Mouse (Mus musculus) ES-E14 (cell line): ENCODE measurements around the gene Ccl25. TPM values are rescaled to one million over a fixed set of nuclear protein-coding genes. Genes with fewer than 3 reads are reported as not detected.

Source experiments
- DNase-seq: peaks from one replicate; pipeline ENCODE4 v3.0.0-alpha.2; 2013; ENCODE audit warnings: low read depth, low spot score
- H3K27ac ChIP-seq: 2 replicates; pipeline ENCODE4 v1.5.1; 2012; ENCODE audit warnings: low read depth, mild to moderate bottlenecking, low read length, moderate library complexity, mixed read lengths; ENCODE audit not compliant: poor library complexity, insufficient read depth, severe bottlenecking
- H3K36me3 ChIP-seq: 2 replicates; pipeline ENCODE4 v1.6.1; 2012; ENCODE audit warnings: mild to moderate bottlenecking, low read length, moderate library complexity, mixed read lengths; ENCODE audit not compliant: control insufficient read depth, poor library complexity, insufficient read depth, severe bottlenecking
- H3K4me1 ChIP-seq, 2 experiments: fragments of 150-350 bp in 1 of 2; sonication (generic) in 1 of 2; 2 replicates each; pipeline ENCODE4 v1.6.1; 2012; ENCODE audit warnings: low read length in 2 of 2, mild to moderate bottlenecking in 1 of 2, mixed read lengths in 1 of 2; ENCODE audit not compliant: control insufficient read depth in 2 of 2, insufficient read depth in 2 of 2, poor library complexity in 1 of 2
- H3K4me3 ChIP-seq, 2 experiments: fragments of 150-350 bp in 1 of 2; sonication (generic) in 1 of 2; 2 replicates each; pipeline ENCODE4 v1.5.1; 2012; ENCODE audit warnings: low read length in 2 of 2, low read depth in 1 of 2, mild to moderate bottlenecking in 1 of 2, mixed read lengths in 1 of 2; ENCODE audit not compliant: insufficient read depth in 1 of 2, poor library complexity in 1 of 2, severe bottlenecking in 1 of 2
- H3K9ac ChIP-seq: 2 replicates; pipeline ENCODE4 v1.6.1; 2012; ENCODE audit warnings: low read depth, mild to moderate bottlenecking, low read length, mixed read lengths; ENCODE audit not compliant: poor library complexity, insufficient read depth, severe bottlenecking
- H3K9me3 ChIP-seq: fragments of 150-350 bp; sonication (generic); 2 replicates; pipeline ENCODE4 v1.6.1; 2012; ENCODE audit warnings: low read depth, mild to moderate bottlenecking, low read length; ENCODE audit not compliant: control insufficient read depth, insufficient read depth
- CHD2 ChIP-seq: IDR thresholded peaks from 2 replicates; pipeline ENCODE4 v1.6.1; 2014; ENCODE audit warnings: mild to moderate bottlenecking, low read depth, low read length, inconsistent platforms
- HCFC1 ChIP-seq: IDR thresholded peaks from 2 replicates; pipeline ENCODE4 v1.6.1; 2012; ENCODE audit warnings: low read length, inconsistent platforms, borderline replicate concordance; ENCODE audit not compliant: insufficient read depth
- MAFK ChIP-seq: IDR thresholded peaks from 2 replicates; pipeline ENCODE4 v1.6.1; 2014; ENCODE audit warnings: mild to moderate bottlenecking, low read depth, low read length, inconsistent platforms; ENCODE audit not compliant: insufficient read depth
- ZC3H11A ChIP-seq: IDR thresholded peaks from 2 replicates; pipeline ENCODE4 v1.6.1; 2012; ENCODE audit warnings: low read depth, mild to moderate bottlenecking, inconsistent platforms, low read length, borderline replicate concordance
- ZNF384 ChIP-seq: IDR thresholded peaks from 2 replicates; pipeline ENCODE4 v1.6.1; 2012; ENCODE audit warnings: low read depth, low read length, inconsistent platforms
- in situ Hi-C, 2 experiments: fragments of 600-800 bp; cut with MboI; formaldehyde crosslinking; loops; one replicate each; pipeline ENCODE4 v1.15.1; 2025; ENCODE audit warnings: low sequenced_read_pairs in 2 of 2, inconsistent platforms in 1 of 2; ENCODE audit not compliant: unreplicated experiment in 2 of 2
- total RNA-seq: library from RNA; depleted of rRNA; stranded (reverse); fragments of 300-350 nt; gene quantifications from 2 replicates; pipeline ENCODE4 v1.2.3, GENCODE M21; 2012

Ccl25 gene
- total RNA-seq, 1 experiment, result 17.6 TPM

- Histone ChIP-seq H3K4me1 (peaks cover 4 to 25% of the 10 kb centered on the region in 2 experiments), H3K36me3 (no peaks in the 10 kb centered on the region)
- in situ Hi-C loops, result no loop called here
These were observed 28.7 kb downstream of the Ccl25 start for GRCm38 (mm10) chr8:4353741-4354140.

GRCm38 (mm10) chr8:4354516-4354915, 29.5 kb downstream of the Ccl25 start:
- no peaks in the 10 kb centered on the region for H3K9me3 ChIP-seq
- DNase-seq, result no peak
- H3K4me1 ChIP-seq, result peaks cover 2 to 23% of the 10 kb centered on the region in 2 experiments
- H3K27ac ChIP-seq, result no peak overlapping the region
- H3K4me3 ChIP-seq, result no peak overlapping the region
- TF ChIP-seq HCFC1, result no peak
- TF ChIP-seq ZNF384, result no peak
- TF ChIP-seq MAFK, result no peak
- TF ChIP-seq ZC3H11A, result no peak
- no peak for TF ChIP-seq CHD2
- in situ Hi-C loops, result no loop called here
- H3K9ac ChIP-seq, result no peak overlapping the region
- H3K36me3 ChIP-seq, result no peaks in the 10 kb centered on the region

More at GRCm38 (mm10) chr8:4353741-4354140, 28.7 kb downstream of the Ccl25 start:
- no peak for DNase-seq
- no peaks in the 10 kb centered on the region for H3K9me3 ChIP-seq
- H3K4me3 ChIP-seq, result no peak overlapping the region
- no peak overlapping the region for H3K9ac ChIP-seq
- no peak overlapping the region for H3K27ac ChIP-seq
- TF ChIP-seq CHD2, result no peak
- no peak for TF ChIP-seq HCFC1
- TF ChIP-seq ZNF384, result no peak
- no peak for TF ChIP-seq ZC3H11A
- TF ChIP-seq MAFK, result no peak

GRCm38 (mm10) chr8:4355455-4355854, 30.4 kb downstream of the Ccl25 start:
- no peak for DNase-seq
- Histone ChIP-seq H3K9me3 (no peaks in the 10 kb centered on the region), H3K36me3 (no peaks in the 10 kb centered on the region), H3K27ac (no peak overlapping the region; the same call in 1 of the 2 replicates), H3K9ac (no peak overlapping the region), H3K4me1 (peaks cover 2 to 22% of the 10 kb centered on the region in 2 experiments), H3K4me3 (no peak overlapping the region)
- TF ChIP-seq CHD2, result no peak
- no peak for TF ChIP-seq HCFC1
- no peak for TF ChIP-seq ZNF384
- TF ChIP-seq ZC3H11A, result no peak
- TF ChIP-seq MAFK, result no peak
- in situ Hi-C loops, result no loop called here

- Histone ChIP-seq H3K4me3 (no peak overlapping the region), H3K36me3 (no peaks in the 10 kb centered on the region), H3K9me3 (no peaks in the 10 kb centered on the region), H3K4me1 (peaks cover 2 to 12% of the 10 kb centered on the region in 2 experiments), H3K27ac (no peak overlapping the region), H3K9ac (no peak overlapping the region)
- TF ChIP-seq MAFK (no peak), HCFC1 (no peak), CHD2 (no peak), ZNF384 (no peak), ZC3H11A (no peak)
- no peak for DNase-seq
- in situ Hi-C loops, result no loop called here
These were observed 34.4 kb downstream of the Ccl25 start for GRCm38 (mm10) chr8:4359362-4359761.

- in situ Hi-C loops, result no loop called here
- no peak overlapping the region for H3K9ac ChIP-seq
- H3K27ac ChIP-seq, result no peak overlapping the region
- H3K9me3 ChIP-seq, result no peaks in the 10 kb centered on the region
- H3K4me1 ChIP-seq, result peaks cover 0 to 5% of the 10 kb centered on the region in 2 experiments; a peak in 3 of 4 replicates
- H3K36me3 ChIP-seq, result no peaks in the 10 kb centered on the region
- no peak overlapping the region for H3K4me3 ChIP-seq
- no peak for DNase-seq
- no peak for TF ChIP-seq CHD2
These were observed 35.9 kb downstream of the Ccl25 start for GRCm38 (mm10) chr8:4360922-4361321.
